Mouse (Mus musculus) erythroblast, embryonic 14.5 days (primary cell): Measurements from ENCODE around the gene Noct.

ENCODE experiments used
- GATA1 ChIP-seq: IDR thresholded peaks from 2 replicates; pipeline ENCODE4 v1.6.1; 2012; ENCODE audit warnings: low read length, inconsistent platforms, mixed read lengths
- TAL1 ChIP-seq: IDR thresholded peaks from 3 replicates; pipeline ENCODE4 v1.6.1; 2012; ENCODE audit warnings: low read length, inconsistent platforms, mixed read lengths

DNA sequence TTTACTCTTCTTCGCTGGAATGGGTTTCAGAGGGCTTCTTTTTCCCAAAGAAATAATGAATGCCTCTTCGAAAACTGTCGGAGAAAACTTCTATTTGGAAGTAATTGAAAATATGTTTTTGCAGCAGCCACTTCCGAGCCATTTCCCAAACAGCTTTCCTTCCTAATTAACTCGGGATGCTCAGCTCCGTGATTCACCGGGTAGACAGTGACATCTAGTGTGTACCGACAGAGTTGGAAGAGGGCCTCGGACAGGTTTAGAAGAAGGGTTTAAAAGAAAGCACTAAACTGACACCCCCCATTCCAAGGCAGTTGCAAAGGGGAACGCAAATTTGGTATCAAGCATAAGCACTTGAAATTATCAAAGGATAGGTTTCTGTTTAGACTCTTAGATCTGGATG is 46.1 kb upstream of the Noct start:
- TF ChIP-seq GATA1 (no peak), TAL1 (no peak)
